13 mouse cellular contexts compared by ENCODE assay signal in genomic region chr15:85851656-85852392, GRCm38 (mm10). TPM values are rescaled to one million over a fixed set of nuclear protein-coding genes. Genes with fewer than 3 reads are reported as not detected.
DNase-seq lines count a peak whose midpoint lies in the region; ATAC-seq lines count a peak whose summit lies in the region.
"Had no signal": no experiment of that assay in that cellular context is flagged by ENCODE, and none has a peak within 500 bp of the region (broad histone marks: within the 10 kb centered on the region; RNA-seq: fewer than 3 reads in every experiment).

No protein-coding gene starts in this region.

- peak; percentile 23 for DNase-seq in CD4-positive, CD25-positive, alpha-beta regulatory T cell, adult 2 months (ENCODE audit: low read depth, low spot score)
- DNase-seq in kidney, adult 11 months, result peak; percentile 73
- peak; percentile 25 for DNase-seq in splenic B cell, adult 2 months (ENCODE audit: low read depth, low spot score)
- no peak for DNase-seq in layer of hippocampus, adult 8-10 months (ENCODE audit: low spot score in 2 of 2)
- DNase-seq: gastrocnemius, postnatal 10 days; lung, adult 2 months had no signal

- no peak overlapping the region for H3K27ac ChIP-seq in kidney, embryonic 15.5 days
- H3K27ac ChIP-seq: heart, embryonic 15.5 days; midbrain, embryonic 12.5 days had no signal

- no peaks in the 10 kb centered on the region for H3K9me3 ChIP-seq in kidney, embryonic 15.5 days (replicated peaks)
- H3K9me3 ChIP-seq in megakaryocyte, embryonic 14.5 days, result no peaks in the 10 kb centered on the region
- H3K9me3 ChIP-seq: heart, embryonic 15.5 days; midbrain, embryonic 12.5 days had no signal

- no peaks in the 10 kb centered on the region for H3K27me3 ChIP-seq in kidney, embryonic 15.5 days
- H3K27me3 ChIP-seq in megakaryocyte, embryonic 14.5 days (replicated peaks), result peaks cover 22% of the 10 kb centered on the region
- H3K27me3 ChIP-seq in splenic B cell, adult 2 months (ENCODE audit: control insufficient read depth, insufficient read depth, low read length, poor library complexity, severe bottlenecking), result no peaks in the 10 kb centered on the region
- H3K27me3 ChIP-seq: heart, embryonic 15.5 days; midbrain, embryonic 12.5 days had no signal

- 87% methylated on average over 12 of the region's 12 CpGs for WGBS in kidney, embryonic 15.5 days

- no peak overlapping the region for H3K9ac ChIP-seq in kidney, embryonic 15.5 days
- H3K9ac ChIP-seq: heart, embryonic 15.5 days; midbrain, embryonic 12.5 days had no signal

- H3K4me1 ChIP-seq in kidney, embryonic 15.5 days, result no peaks in the 10 kb centered on the region
- no peaks in the 10 kb centered on the region for H3K4me1 ChIP-seq in megakaryocyte, embryonic 14.5 days
- H3K4me1 ChIP-seq: heart, embryonic 15.5 days; midbrain, embryonic 12.5 days had no signal

- ATAC-seq in CD4-positive, CD25-positive, alpha-beta regulatory T cell, adult 4 months, result no peak
- no peak for ATAC-seq in kidney, embryonic 15.5 days (replicated peaks; ENCODE audit: low FRiP score)
- no peak for ATAC-seq in megakaryocyte, adult 5-6 weeks (ENCODE audit: poor library complexity, severe bottlenecking)
- ATAC-seq: inflammation-experienced regulatory T-cells, adult 6 months had no signal

- H3K4me2 ChIP-seq in kidney, embryonic 15.5 days, result no peak overlapping the region
- H3K4me2 ChIP-seq: heart, embryonic 15.5 days; midbrain, embryonic 12.5 days had no signal

- H3K36me3 ChIP-seq in kidney, embryonic 15.5 days, result no peaks in the 10 kb centered on the region
- no peaks in the 10 kb centered on the region for H3K36me3 ChIP-seq in megakaryocyte, embryonic 14.5 days (replicated peaks; ENCODE audit: low read length)
- no peaks in the 10 kb centered on the region; the same call in 1 of the 2 replicates for H3K36me3 ChIP-seq in splenic B cell, adult 2 months (ENCODE audit: control insufficient read depth, insufficient read depth, low read length, poor library complexity, severe bottlenecking)
- H3K36me3 ChIP-seq: heart, embryonic 15.5 days; midbrain, embryonic 12.5 days had no signal

- no peak overlapping the region for H3K4me3 ChIP-seq in kidney, embryonic 15.5 days (replicated peaks)
- peak overlapping the region; percentile 12 for H3K4me3 ChIP-seq in megakaryocyte, embryonic 14.5 days (replicated peaks)
- H3K4me3 ChIP-seq: heart, embryonic 15.5 days; midbrain, embryonic 12.5 days had no signal

RNA-seq across cellular contexts. Expression of gene Gtse1, which starts 7.7 kb away (rescaled TPM):
- polyA plus RNA-seq in CD4-positive, CD25-positive, alpha-beta regulatory T cell, adult 4 months (2017; shearing (Covaris generic)), result 1 to 10 TPM; 3.0 to 7.1 TPM
- polyA plus RNA-seq in kidney, embryonic 15.5 days (2015; fragmentation: Nextera tagmentation; extraction: Ambion mirVana), result 30.3 and 30.8 TPM in 2 replicates
- polyA plus RNA-seq in megakaryocyte, embryonic 14.5 days (2012; ENCODE audit: insufficient read depth, low replicate concordance), result 41.7 and 80.9 TPM in 2 replicates
- 12.2 and 16.1 TPM in 2 replicates for total RNA-seq in megakaryocyte, adult 5-6 weeks (2015)
- total RNA-seq in megakaryocyte, adult 5-6 weeks (2017), result 20.0 and 20.7 TPM in 2 replicates
- under 1 TPM; 0.22 to 0.86 (median 0.49) TPM for total RNA-seq in layer of hippocampus, adult 8-10 months (2022)

RNA-seq across cellular contexts. Expression of gene Ttc38, which starts 19.7 kb away (rescaled TPM):
- polyA plus RNA-seq in CD4-positive, CD25-positive, alpha-beta regulatory T cell, adult 4 months (2017; shearing (Covaris generic)), result 10 to 100 TPM; 17.6 to 22.4 TPM
- polyA plus RNA-seq in kidney, embryonic 15.5 days (2015; fragmentation: Nextera tagmentation; extraction: Ambion mirVana), result 6.3 and 6.7 TPM in 2 replicates
- polyA plus RNA-seq in megakaryocyte, embryonic 14.5 days (2012; ENCODE audit: insufficient read depth, low replicate concordance), result 0.94 and 1.5 TPM in 2 replicates
- total RNA-seq in megakaryocyte, adult 5-6 weeks (2015), result 2.8 and 3.5 TPM in 2 replicates
- 4.9 and 10.7 TPM in 2 replicates for total RNA-seq in megakaryocyte, adult 5-6 weeks (2017)
- 1 to 10 TPM; 5.5 to 9.7 (median 7.4) TPM for total RNA-seq in layer of hippocampus, adult 8-10 months (2022)

RNA-seq across cellular contexts. Expression of gene Trmu, which starts 27.3 kb away (rescaled TPM):
- polyA plus RNA-seq in CD4-positive, CD25-positive, alpha-beta regulatory T cell, adult 4 months (2017; shearing (Covaris generic)), result 10 to 100 TPM; 40.6 to 50.3 TPM
- 39.4 and 50.4 TPM in 2 replicates for polyA plus RNA-seq in kidney, embryonic 15.5 days (2015; fragmentation: Nextera tagmentation; extraction: Ambion mirVana)
- 9.6 and 26.5 TPM in 2 replicates for polyA plus RNA-seq in megakaryocyte, embryonic 14.5 days (2012; ENCODE audit: insufficient read depth, low replicate concordance)
- total RNA-seq in megakaryocyte, adult 5-6 weeks (2015), result 9.0 and 9.3 TPM in 2 replicates
- total RNA-seq in megakaryocyte, adult 5-6 weeks (2017), result 8.8 and 20.9 TPM in 2 replicates
- 10 to 100 TPM; 31.0 to 40.1 (median 35.9) TPM for total RNA-seq in layer of hippocampus, adult 8-10 months (2022)

RNA-seq across cellular contexts. Expression of gene Pkdrej, which starts 30.3 kb away (rescaled TPM):
- not detected for polyA plus RNA-seq in CD4-positive, CD25-positive, alpha-beta regulatory T cell, adult 4 months (2017; shearing (Covaris generic))
- 0.14 and 0.15 TPM in 2 replicates for polyA plus RNA-seq in kidney, embryonic 15.5 days (2015; fragmentation: Nextera tagmentation; extraction: Ambion mirVana)
- polyA plus RNA-seq in megakaryocyte, embryonic 14.5 days (2012; ENCODE audit: insufficient read depth, low replicate concordance), result not detected in 2 replicates
- not detected in 2 replicates for total RNA-seq in megakaryocyte, adult 5-6 weeks (2015)
- not detected in 2 replicates for total RNA-seq in megakaryocyte, adult 5-6 weeks (2017)
- under 1 TPM; 0.72 to 1.00 (median 0.87) TPM for total RNA-seq in layer of hippocampus, adult 8-10 months (2022)
- polyA plus RNA-seq: inflammation-experienced regulatory T-cells, adult 6 months had no signal

RNA-seq across cellular contexts. Expression of gene Cdpf1, which starts 40.3 kb away (rescaled TPM):
- polyA plus RNA-seq in CD4-positive, CD25-positive, alpha-beta regulatory T cell, adult 4 months (2017; shearing (Covaris generic)), result 10 to 100 TPM; 43.6 to 52.3 TPM
- 29.5 and 32.5 TPM in 2 replicates for polyA plus RNA-seq in kidney, embryonic 15.5 days (2015; fragmentation: Nextera tagmentation; extraction: Ambion mirVana)
- 3.1 and 16.3 TPM in 2 replicates for polyA plus RNA-seq in megakaryocyte, embryonic 14.5 days (2012; ENCODE audit: insufficient read depth, low replicate concordance)
- 8.3 and 13.0 TPM in 2 replicates for total RNA-seq in megakaryocyte, adult 5-6 weeks (2015)
- 7.7 and 14.5 TPM in 2 replicates for total RNA-seq in megakaryocyte, adult 5-6 weeks (2017)
- total RNA-seq in layer of hippocampus, adult 8-10 months (2022), result 10 to 100 TPM; 15.3 to 27.8 (median 23.7) TPM

Comparison
In these comparisons a context has a peak if more than half of its experiments do, and no peak if none do; other contexts are left out.
1. DNase-seq: peak in CD4-positive, CD25-positive, alpha-beta regulatory T cell, adult 2 months (single experiment), kidney, adult 11 months (single experiment) and splenic B cell, adult 2 months (single experiment); none in layer of hippocampus, adult 8-10 months (0 of 2).